Mouse (Mus musculus) cortical plate, adult 2 months (tissue): ENCODE data around the gene Ttc19.

ENCODE experiments used
- CTCF ChIP-seq: fragments of 200-500 bp; IDR thresholded peaks from 2 replicates; pipeline ENCODE4 v1.5.1; 2011; ENCODE audit warnings: mild to moderate bottlenecking, control low read depth, low read length; ENCODE audit not compliant: insufficient read depth; ENCODE audit errors: extremely low read depth
- POLR2A ChIP-seq: fragments of 200-500 bp; IDR thresholded peaks from 2 replicates; pipeline ENCODE4 v1.6.1; 2011; ENCODE audit warnings: mild to moderate bottlenecking, low read length, control low read depth; ENCODE audit not compliant: insufficient read depth; ENCODE audit errors: extremely low read depth

DNA sequence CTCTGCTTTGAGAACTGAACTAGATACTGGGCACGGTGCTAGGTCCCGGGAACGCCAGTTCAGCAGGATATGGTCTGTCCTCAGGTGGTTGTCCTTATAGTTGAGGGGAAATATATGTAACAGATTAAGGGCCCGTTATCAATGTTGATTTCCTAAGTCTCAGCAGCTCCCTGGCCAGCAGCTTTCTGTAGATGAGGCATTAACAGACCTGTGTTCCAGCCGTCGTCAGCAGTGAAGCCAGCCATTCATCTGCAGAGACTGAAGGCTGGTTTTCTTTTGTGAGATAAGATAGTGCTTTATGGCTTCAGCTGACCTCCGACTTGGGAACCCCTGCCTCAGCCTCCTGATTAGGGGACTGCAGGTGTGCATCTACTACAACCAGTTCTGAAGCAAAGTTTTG lies 17.3 kb upstream of the Ttc19 start:
- TF ChIP-seq CTCF: no peak
- no peak for TF ChIP-seq POLR2A
